Mouse (Mus musculus): ENCODE results near the gene Slc26a5. TPM values are rescaled to one million over a fixed set of nuclear protein-coding genes. Genes with fewer than 3 reads are reported as not detected.
A peak's percentile ranks its signal among the peaks of the same experiment; 100 is the strongest.

Slc26a5 gene
- 0.17 and 0.31 TPM in 2 replicates for polyA plus RNA-seq (2015; fragmentation: Nextera tagmentation; extraction: Ambion mirVana)

DNA sequence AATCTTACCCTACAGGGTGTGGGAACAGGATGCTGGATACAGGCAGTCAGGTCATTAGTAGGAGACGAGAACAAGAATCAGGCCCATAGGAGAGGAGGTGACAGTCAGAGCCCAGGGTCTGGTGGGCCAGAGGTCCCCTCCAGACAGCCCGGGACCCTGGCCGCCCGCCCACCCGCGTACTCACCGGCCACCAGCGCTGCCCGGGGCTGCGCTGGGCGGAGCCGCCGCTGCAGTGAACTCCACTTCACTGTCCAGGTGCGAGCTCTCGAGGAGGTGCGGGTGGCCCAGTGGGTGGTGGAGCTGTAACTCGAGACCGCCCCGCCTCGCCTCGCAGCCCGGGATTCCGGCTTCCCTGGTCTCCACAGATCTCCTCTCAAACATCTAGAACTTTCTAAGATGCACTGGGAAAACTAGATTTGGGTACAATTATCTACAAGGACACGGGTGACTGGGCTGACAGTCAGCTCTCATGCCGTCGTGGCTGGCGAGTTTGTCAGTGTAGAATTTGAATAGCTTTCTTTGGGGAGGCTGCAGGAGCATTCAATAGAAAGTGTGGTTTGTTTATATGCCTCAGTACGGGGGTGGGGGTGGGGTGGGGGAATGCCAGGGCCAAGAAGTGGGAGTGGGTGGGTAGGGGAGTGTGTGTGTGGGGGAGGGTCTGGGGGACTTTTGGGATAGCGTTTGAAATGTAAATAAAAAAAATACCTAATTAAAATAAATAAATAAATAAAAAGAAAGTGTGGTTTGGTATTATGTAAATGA is at the start of gene Slc26a5:
TSS of gene Slc26a5 (minus strand) at position 259 of the 762 bp plus-strand sequence.
- under 1% methylated on average over 29 of the region's 29 CpGs for WGBS
- Histone ChIP-seq H3K27ac (peak within 1 kb of the TSS; percentile 40), H3K4me2 (peak within 1 kb of the TSS; percentile 79), H3K27me3 (replicated peaks) (no peaks in the 10 kb centered on the region), H3K4me1 (peaks cover 13% of the 10 kb centered on the region), H3K4me3 (peak within 1 kb of the TSS; percentile 39), H3K9me3 (no peaks in the 10 kb centered on the region), H3K9ac (0 out of 2 replicates have a peak within 1 kb of the TSS, but pooled peaks have one; percentile 25), H3K36me3 (replicated peaks) (no peaks in the 10 kb centered on the region)
- ATAC-seq (replicated peaks), result peak; percentile 70

DNA sequence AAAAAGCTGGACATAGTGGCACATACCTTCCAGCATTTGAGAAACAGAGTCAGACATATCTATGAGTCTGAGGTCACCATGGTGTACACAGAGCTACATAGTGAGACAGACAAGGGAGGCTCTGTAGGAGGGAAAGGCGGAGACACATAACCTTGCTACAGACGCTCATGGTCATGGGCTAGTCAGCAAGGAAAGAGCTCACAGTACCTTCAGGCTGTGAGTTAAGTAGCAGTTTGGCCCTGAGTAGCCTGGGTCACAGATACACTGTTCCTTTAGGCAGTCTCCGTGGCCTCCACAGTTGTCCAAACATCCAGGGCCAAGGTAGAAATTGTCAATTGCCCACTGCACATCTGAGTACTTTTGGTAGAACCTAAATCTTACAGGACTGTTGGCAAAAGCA is 49.4 kb upstream of the Slc26a5 start:
- Histone ChIP-seq H3K4me3 (no peak overlapping the region), H3K27me3 (replicated peaks) (no peaks in the 10 kb centered on the region), H3K27ac (no peak overlapping the region), H3K4me1 (no peaks in the 10 kb centered on the region), H3K4me2 (no peak overlapping the region), H3K36me3 (replicated peaks) (0 out of 2 replicates have a peak, but pooled peaks cover 4% of the 10 kb centered on the region), H3K9me3 (no peaks in the 10 kb centered on the region), H3K9ac (no peak overlapping the region)
- no peak for ATAC-seq (replicated peaks)
- WGBS, result 74% methylated on average over 3 of the region's 3 CpGs

DNA sequence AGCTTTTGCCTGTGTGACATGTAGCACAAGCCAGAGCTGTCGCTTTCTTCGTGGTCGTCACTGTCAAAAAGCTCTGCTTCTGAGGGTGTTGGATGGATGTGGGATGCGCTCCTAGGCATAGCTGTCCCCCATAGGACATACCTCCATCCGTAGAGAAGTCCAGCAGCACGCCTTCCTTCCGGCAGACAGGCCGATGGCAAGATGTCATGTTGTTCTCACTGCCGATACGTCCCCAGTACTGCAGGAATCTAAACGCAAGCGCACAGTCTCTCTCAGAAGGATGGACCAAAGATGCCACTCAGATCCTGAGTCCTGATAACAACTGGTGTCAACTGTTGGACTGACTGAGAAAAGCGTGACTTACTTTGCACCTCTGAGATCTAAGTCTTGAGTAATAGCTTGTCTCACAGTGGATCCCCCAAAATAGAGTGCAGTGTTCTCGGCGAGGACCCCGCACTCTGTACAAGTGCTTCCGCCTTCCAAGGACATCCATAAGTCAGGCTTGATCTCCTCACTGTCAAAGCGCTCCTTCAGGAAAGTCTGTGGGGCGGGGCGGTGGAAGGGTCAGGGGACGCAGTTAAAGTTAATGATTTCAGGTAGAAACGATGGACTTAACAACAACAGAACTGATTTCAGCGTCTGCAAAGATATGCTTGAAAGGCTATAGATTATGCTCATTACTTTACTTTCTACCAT is 47.6 kb upstream of the Slc26a5 start:
- H3K4me2 ChIP-seq, result no peak overlapping the region
- no peak overlapping the region for H3K4me3 ChIP-seq
- H3K27ac ChIP-seq, result no peak overlapping the region
- H3K27me3 ChIP-seq (replicated peaks), result no peaks in the 10 kb centered on the region
- no peak for ATAC-seq (replicated peaks)
- H3K9me3 ChIP-seq, result no peaks in the 10 kb centered on the region
- no peak overlapping the region for H3K9ac ChIP-seq
- H3K36me3 ChIP-seq (replicated peaks), result 0 out of 2 replicates have a peak, but pooled peaks cover 4% of the 10 kb centered on the region
- 92% methylated on average over 23 of the region's 23 CpGs for WGBS
- H3K4me1 ChIP-seq, result no peaks in the 10 kb centered on the region

DNA sequence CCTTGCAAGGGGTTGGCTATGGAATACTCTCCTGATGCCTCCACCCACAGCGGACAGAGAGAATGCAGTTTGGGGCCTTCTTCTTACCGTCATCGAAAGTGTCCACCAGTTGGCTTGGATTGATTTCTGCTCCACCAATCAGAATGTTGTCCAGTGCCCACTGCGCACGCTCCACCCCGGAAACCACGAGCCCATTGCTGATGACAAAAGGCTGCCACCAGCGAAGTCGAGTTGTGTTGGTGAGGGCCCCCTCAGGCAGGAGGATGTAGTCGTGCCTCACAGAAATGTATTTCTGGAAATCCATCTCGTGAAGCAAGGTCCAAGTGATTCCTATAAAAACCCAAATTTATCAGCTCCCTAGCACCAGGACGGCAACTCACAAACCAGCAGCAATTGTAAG is 45.3 kb upstream of the Slc26a5 start:
- no peak overlapping the region for H3K9ac ChIP-seq
- no peaks in the 10 kb centered on the region for H3K9me3 ChIP-seq
- H3K4me3 ChIP-seq, result no peak overlapping the region
- H3K36me3 ChIP-seq (replicated peaks), result no peaks in the 10 kb centered on the region
- ATAC-seq (replicated peaks), result no peak
- H3K27ac ChIP-seq, result no peak overlapping the region
- no peak overlapping the region for H3K4me2 ChIP-seq
- 95% methylated on average over 12 of the region's 12 CpGs for WGBS
- H3K27me3 ChIP-seq (replicated peaks), result no peaks in the 10 kb centered on the region
- H3K4me1 ChIP-seq, result no peaks in the 10 kb centered on the region

DNA sequence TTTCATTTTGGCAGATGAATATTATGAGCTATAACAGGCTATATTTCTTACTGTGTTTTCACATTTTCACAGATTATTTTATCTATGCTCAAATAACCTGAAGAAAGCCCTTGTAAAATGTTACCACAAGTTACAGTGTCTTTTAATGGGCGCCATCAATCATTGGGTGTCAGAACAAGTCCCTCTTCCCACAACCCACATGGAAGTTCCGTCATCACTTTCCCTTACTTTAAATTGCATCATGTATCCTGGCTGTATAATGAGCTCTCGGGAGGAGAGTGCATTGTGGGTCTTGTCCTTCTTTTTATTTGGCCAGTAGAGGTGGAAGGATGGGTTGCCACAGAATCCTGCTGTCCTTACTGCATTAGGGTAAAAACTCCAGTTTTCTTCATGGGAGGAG is 44.3 kb upstream of the Slc26a5 start:
- H3K4me2 ChIP-seq, result no peak overlapping the region
- no peaks in the 10 kb centered on the region for H3K27me3 ChIP-seq (replicated peaks)
- H3K36me3 ChIP-seq (replicated peaks), result no peaks in the 10 kb centered on the region
- 92% methylated on average over 3 of the region's 3 CpGs for WGBS
- H3K9me3 ChIP-seq, result no peaks in the 10 kb centered on the region
- no peaks in the 10 kb centered on the region for H3K4me1 ChIP-seq
- H3K4me3 ChIP-seq, result no peak overlapping the region
- ATAC-seq (replicated peaks), result no peak
- no peak overlapping the region for H3K9ac ChIP-seq
- no peak overlapping the region for H3K27ac ChIP-seq

DNA sequence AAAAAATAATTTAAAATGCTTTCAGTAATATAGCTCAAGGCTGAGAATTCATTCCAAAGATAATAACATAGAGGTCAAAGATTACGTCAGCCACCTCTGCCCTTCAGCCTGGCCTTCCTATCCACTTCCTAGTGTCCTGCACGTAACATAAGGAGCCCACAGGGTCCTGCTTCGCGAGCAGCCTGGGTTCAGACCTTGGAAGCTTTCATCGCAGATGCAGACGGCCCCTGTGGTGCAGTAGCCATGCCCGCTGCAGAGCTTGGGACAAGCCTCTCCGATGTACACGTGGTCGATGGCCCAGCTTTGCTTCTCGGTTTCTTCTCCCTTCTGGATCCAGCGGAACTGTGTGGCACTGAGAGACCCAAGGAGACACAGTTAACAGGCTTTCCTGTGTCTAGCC is 36.0 kb upstream of the Slc26a5 start:
- Histone ChIP-seq H3K36me3 (replicated peaks) (no peaks in the 10 kb centered on the region; the same call in 1 of the 2 replicates), H3K4me1 (no peaks in the 10 kb centered on the region), H3K27ac (no peak overlapping the region), H3K9me3 (no peaks in the 10 kb centered on the region), H3K4me3 (no peak overlapping the region), H3K27me3 (replicated peaks) (no peaks in the 10 kb centered on the region), H3K4me2 (no peak overlapping the region), H3K9ac (no peak overlapping the region)
- WGBS, result 72% methylated on average over 12 of the region's 12 CpGs
- ATAC-seq (replicated peaks), result no peak

GRCm38 (mm10) chr5:21900891-21901290 is 35.5 kb upstream of the Slc26a5 start:
- Histone ChIP-seq H3K27me3 (replicated peaks) (no peaks in the 10 kb centered on the region), H3K9ac (no peak overlapping the region), H3K36me3 (replicated peaks) (no peaks in the 10 kb centered on the region; the same call in 1 of the 2 replicates), H3K4me1 (no peaks in the 10 kb centered on the region), H3K9me3 (no peaks in the 10 kb centered on the region), H3K4me3 (no peak overlapping the region), H3K4me2 (no peak overlapping the region), H3K27ac (no peak overlapping the region)
- ATAC-seq (replicated peaks), result no peak
- WGBS, result 64% methylated on average over 6 of the region's 6 CpGs

DNA sequence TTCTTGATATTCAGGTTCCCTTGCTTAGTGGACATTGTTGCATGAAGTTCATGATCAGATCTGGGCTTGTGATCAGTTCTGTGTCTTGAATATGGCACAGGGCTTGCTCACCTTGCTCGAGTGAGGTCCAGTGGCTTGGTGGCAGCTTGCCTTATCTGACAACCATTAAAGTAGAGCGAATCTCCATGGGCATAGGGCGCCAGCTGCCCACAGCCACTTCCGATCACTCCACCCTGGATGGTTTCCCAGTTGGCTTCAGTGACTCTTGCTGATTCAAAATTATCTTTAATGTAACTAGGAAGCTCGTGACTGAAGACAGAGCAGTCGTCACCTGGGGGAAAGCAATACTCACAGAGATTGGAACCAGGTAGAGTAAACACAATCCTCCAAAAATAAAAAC is 33.5 kb upstream of the Slc26a5 start:
- 82% methylated on average over 6 of the region's 6 CpGs for WGBS
- no peaks in the 10 kb centered on the region for H3K9me3 ChIP-seq
- ATAC-seq (replicated peaks), result no peak
- H3K36me3 ChIP-seq (replicated peaks), result no peaks in the 10 kb centered on the region; the same call in 1 of the 2 replicates
- H3K9ac ChIP-seq, result no peak overlapping the region
- no peak overlapping the region for H3K4me3 ChIP-seq
- no peak overlapping the region for H3K4me2 ChIP-seq
- no peaks in the 10 kb centered on the region for H3K27me3 ChIP-seq (replicated peaks)
- H3K27ac ChIP-seq, result no peak overlapping the region
- H3K4me1 ChIP-seq, result no peaks in the 10 kb centered on the region

DNA sequence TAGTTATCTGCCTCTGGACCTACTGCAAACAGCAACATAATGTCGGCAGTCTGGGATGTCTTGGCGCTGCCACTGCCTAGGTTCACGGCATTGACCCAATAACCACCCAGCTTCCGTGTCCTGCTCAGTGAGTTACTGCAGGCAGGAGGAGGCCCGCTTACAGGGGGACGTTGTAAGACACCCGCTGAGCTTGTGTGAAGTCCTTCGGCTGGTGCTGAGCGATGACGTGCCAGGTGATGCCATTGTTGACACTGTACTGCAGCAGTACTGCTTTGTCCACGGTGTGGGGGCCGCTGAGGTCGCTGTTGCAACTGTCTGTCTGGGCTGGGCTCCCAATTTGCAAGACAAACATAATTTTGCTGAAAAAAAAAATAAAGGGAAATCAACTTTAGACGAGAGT is 31.2 kb upstream of the Slc26a5 start:
- 82% methylated on average over 14 of the region's 14 CpGs for WGBS
- ATAC-seq (replicated peaks), result no peak
- Histone ChIP-seq H3K9me3 (no peaks in the 10 kb centered on the region), H3K4me1 (no peaks in the 10 kb centered on the region), H3K9ac (no peak overlapping the region), H3K36me3 (replicated peaks) (no peaks in the 10 kb centered on the region; the same call in 1 of the 2 replicates), H3K27ac (no peak overlapping the region), H3K4me3 (no peak overlapping the region), H3K27me3 (replicated peaks) (no peaks in the 10 kb centered on the region), H3K4me2 (no peak overlapping the region)

- Histone ChIP-seq H3K4me3 (no peak overlapping the region), H3K27ac (no peak overlapping the region), H3K9me3 (no peaks in the 10 kb centered on the region), H3K4me2 (no peak overlapping the region), H3K9ac (no peak overlapping the region), H3K27me3 (replicated peaks) (no peaks in the 10 kb centered on the region), H3K36me3 (replicated peaks) (no peaks in the 10 kb centered on the region; the same call in 1 of the 2 replicates), H3K4me1 (no peaks in the 10 kb centered on the region)
- WGBS, result 85% methylated on average over 3 of the region's 3 CpGs
- no peak for ATAC-seq (replicated peaks)
These were observed 28.8 kb upstream of the Slc26a5 start for GRCm38 (mm10) chr5:21894168-21894567.

- 65% methylated on average over 8 of the region's 8 CpGs for WGBS
- H3K36me3 ChIP-seq (replicated peaks), result no peaks in the 10 kb centered on the region
- peaks cover 13% of the 10 kb centered on the region for H3K4me1 ChIP-seq
- no peaks in the 10 kb centered on the region for H3K9me3 ChIP-seq
- peak; percentile 40; the same call in 1 of the 2 replicates for ATAC-seq (replicated peaks)
- peak overlapping the region; percentile 39; the same call in 1 of the 2 replicates for H3K4me3 ChIP-seq
- H3K4me2 ChIP-seq, result peak overlapping the region; percentile 79
- H3K27me3 ChIP-seq (replicated peaks), result no peaks in the 10 kb centered on the region
- H3K9ac ChIP-seq, result no peak overlapping the region
- peak overlapping the region; percentile 40; the same call in 1 of the 2 replicates for H3K27ac ChIP-seq
These were observed 1.3 kb upstream of the Slc26a5 start for GRCm38 (mm10) chr5:21866750-21867149.

- Histone ChIP-seq H3K4me3 (peak overlapping the region; percentile 39), H3K36me3 (replicated peaks) (no peaks in the 10 kb centered on the region), H3K27me3 (replicated peaks) (no peaks in the 10 kb centered on the region), H3K9me3 (no peaks in the 10 kb centered on the region), H3K27ac (peak overlapping the region; percentile 40), H3K4me2 (peak overlapping the region; percentile 79), H3K9ac (no peak overlapping the region), H3K4me1 (peaks cover 13% of the 10 kb centered on the region)
- ATAC-seq (replicated peaks), result peak; percentile 95
- WGBS, result 5% methylated on average over 6 of the region's 6 CpGs
These were observed 908 bp upstream of the Slc26a5 start for GRCm38 (mm10) chr5:21866311-21866712.

All from midbrain, embryonic 15.5 days (tissue).